Mouse (Mus musculus): Measurements from ENCODE around the gene Faah.

GRCm38 (mm10) chr4:115980676-115981075, 37.0 kb downstream of the Faah start:
- peak; percentile 96 for TF ChIP-seq CTCF (IDR thresholded peaks at IDR 0.05; ENCODE audit: extremely low read depth, insufficient read depth, low read length)
- no peak for TF ChIP-seq POLR2A (IDR thresholded peaks at IDR 0.05; ENCODE audit: extremely low read depth, insufficient read depth, low read length)

Measured in cortical plate, adult 2 months (tissue).